Mouse (Mus musculus) erythroblast, embryonic 14.5 days (primary cell): ENCODE results near the gene Accsl. TPM values are rescaled to one million over a fixed set of nuclear protein-coding genes. Genes with fewer than 3 reads are reported as not detected.

Experiments used
- H3K27me3 ChIP-seq: 2 replicates; pipeline ENCODE4 v1.6.1; 2012; ENCODE audit warnings: inconsistent platforms; ENCODE audit not compliant: control insufficient read depth
- H3K36me3 ChIP-seq: 2 replicates; pipeline ENCODE4 v1.6.1; 2012; ENCODE audit warnings: mild to moderate bottlenecking, inconsistent platforms; ENCODE audit not compliant: control insufficient read depth
- H3K4me1 ChIP-seq: 2 replicates; pipeline ENCODE4 v1.6.1; 2012; ENCODE audit warnings: inconsistent platforms; ENCODE audit not compliant: control insufficient read depth
- H3K4me3 ChIP-seq: replicated peaks from 2 replicates; pipeline ENCODE3; 2012; ENCODE audit warnings: moderate library complexity, mild to moderate bottlenecking, inconsistent platforms
- H3K9me3 ChIP-seq: 2 replicates; pipeline ENCODE4 v1.6.1; 2012; ENCODE audit warnings: low read length, inconsistent platforms, mixed read lengths; ENCODE audit not compliant: control insufficient read depth
- GATA1 ChIP-seq: IDR thresholded peaks from 2 replicates; pipeline ENCODE4 v1.6.1; 2012; ENCODE audit warnings: low read length, inconsistent platforms, mixed read lengths
- TAL1 ChIP-seq: IDR thresholded peaks from 3 replicates; pipeline ENCODE4 v1.6.1; 2012; ENCODE audit warnings: low read length, inconsistent platforms, mixed read lengths
- polyA plus RNA-seq: library from polyadenylated mRNA; stranded (reverse); fragments of >175 nt; gene quantifications from 2 replicates; pipeline ENCODE4 v1.2.3, GENCODE M21; 2012

Accsl gene
- polyA plus RNA-seq, 1 experiment, result not detected

- H3K4me1 ChIP-seq, result peaks cover 28% of the 10 kb centered on the region
- TF ChIP-seq TAL1 (no peak), GATA1 (no peak)
- H3K4me3 ChIP-seq, result no peak overlapping the region
- H3K36me3 ChIP-seq, result peaks cover 7% of the 10 kb centered on the region
- no peaks in the 10 kb centered on the region for H3K27me3 ChIP-seq
- no peaks in the 10 kb centered on the region for H3K9me3 ChIP-seq
These were observed 45.4 kb downstream of the Accsl start for GRCm38 (mm10) chr2:93823519-93823918.

- Histone ChIP-seq H3K4me3 (peak within 1 kb of the TSS; percentile 86), H3K27me3 (no peaks in the 10 kb centered on the region), H3K9me3 (no peaks in the 10 kb centered on the region), H3K4me1 (peaks cover 40% of the 10 kb centered on the region), H3K36me3 (peaks cover 9% of the 10 kb centered on the region)
- TF ChIP-seq TAL1 (no peak), GATA1 (no peak)
These were observed 46.8 kb downstream of the Accsl start, which contains the start of gene Ext2 for GRCm38 (mm10) chr2:93822045-93822749. Gene Ext2, minus strand, starts transcription at chr2:93822568.

- Histone ChIP-seq H3K9me3 (no peaks in the 10 kb centered on the region), H3K4me1 (peaks cover 37% of the 10 kb centered on the region), H3K27me3 (no peaks in the 10 kb centered on the region), H3K4me3 (no peak overlapping the region), H3K36me3 (peaks cover 17% of the 10 kb centered on the region)
- TF ChIP-seq GATA1 (no peak), TAL1 (no peak)
These were observed 51.2 kb downstream of the Accsl start for GRCm38 (mm10) chr2:93817791-93818190.

GRCm38 (mm10) chr2:93813343-93813742 lies 55.6 kb downstream of the Accsl start:
- Histone ChIP-seq H3K4me3 (no peak overlapping the region), H3K9me3 (no peaks in the 10 kb centered on the region), H3K36me3 (peaks cover 42% of the 10 kb centered on the region), H3K27me3 (no peaks in the 10 kb centered on the region), H3K4me1 (peaks cover 11% of the 10 kb centered on the region)
- TF ChIP-seq TAL1 (no peak), GATA1 (no peak)

- TF ChIP-seq GATA1, result no peak
- TF ChIP-seq TAL1, result no peak
- no peaks in the 10 kb centered on the region for H3K4me1 ChIP-seq
- H3K9me3 ChIP-seq, result no peaks in the 10 kb centered on the region
- H3K27me3 ChIP-seq, result no peaks in the 10 kb centered on the region
- H3K36me3 ChIP-seq, result peaks cover 51% of the 10 kb centered on the region
- no peak overlapping the region for H3K4me3 ChIP-seq
These were observed 57.1 kb downstream of the Accsl start for GRCm38 (mm10) chr2:93811812-93812211.

GRCm38 (mm10) chr2:93809931-93810330 lies 59.0 kb downstream of the Accsl start:
- Histone ChIP-seq H3K36me3 (peaks cover 67% of the 10 kb centered on the region), H3K4me1 (peaks cover 6% of the 10 kb centered on the region), H3K27me3 (no peaks in the 10 kb centered on the region), H3K4me3 (no peak overlapping the region), H3K9me3 (no peaks in the 10 kb centered on the region)
- TF ChIP-seq GATA1, result no peak
- no peak for TF ChIP-seq TAL1

GRCm38 (mm10) chr2:93808071-93808470 lies 60.9 kb downstream of the Accsl start:
- no peak overlapping the region for H3K4me3 ChIP-seq
- peaks cover 9% of the 10 kb centered on the region for H3K4me1 ChIP-seq
- peaks cover 72% of the 10 kb centered on the region for H3K36me3 ChIP-seq
- no peaks in the 10 kb centered on the region for H3K9me3 ChIP-seq
- TF ChIP-seq TAL1 (no peak), GATA1 (no peak)
- no peaks in the 10 kb centered on the region for H3K27me3 ChIP-seq

- Histone ChIP-seq H3K27me3 (no peaks in the 10 kb centered on the region), H3K4me3 (no peak overlapping the region), H3K9me3 (no peaks in the 10 kb centered on the region), H3K36me3 (peaks cover 70% of the 10 kb centered on the region), H3K4me1 (peaks cover 9% of the 10 kb centered on the region)
- no peak for TF ChIP-seq TAL1
- no peak for TF ChIP-seq GATA1
These were observed 61.5 kb downstream of the Accsl start for GRCm38 (mm10) chr2:93807440-93807839.

- TF ChIP-seq TAL1 (no peak), GATA1 (no peak)
- Histone ChIP-seq H3K9me3 (no peaks in the 10 kb centered on the region), H3K27me3 (no peaks in the 10 kb centered on the region), H3K4me1 (peaks cover 9% of the 10 kb centered on the region), H3K36me3 (peaks cover 73% of the 10 kb centered on the region), H3K4me3 (no peak overlapping the region)
These were observed 62.3 kb downstream of the Accsl start for GRCm38 (mm10) chr2:93806487-93807201.
